Mouse (Mus musculus) thymus, postnatal 10 days (tissue): ENCODE data around the gene Nrp2.

ENCODE experiments used
- DNase-seq, 2 experiments: peaks; one replicate each; pipeline ENCODE4 v3.0.0; 2021; ENCODE audit warnings: low spot score in 2 of 2

Gene Nrp2

GRCm38 (mm10) chr1:62704889-62705516, 1.9 kb downstream of the Nrp2 start:
- DNase-seq = no peak

GRCm38 (mm10) chr1:62705517-62705981, 2.5 kb downstream of the Nrp2 start:
- DNase-seq = no peak

GRCm38 (mm10) chr1:62706085-62707021, 3.3 kb downstream of the Nrp2 start:
- DNase-seq = no peak

- DNase-seq = no peak
Observed at GRCm38 (mm10) chr1:62707101-62707912, 4.2 kb downstream of the Nrp2 start.

DNA sequence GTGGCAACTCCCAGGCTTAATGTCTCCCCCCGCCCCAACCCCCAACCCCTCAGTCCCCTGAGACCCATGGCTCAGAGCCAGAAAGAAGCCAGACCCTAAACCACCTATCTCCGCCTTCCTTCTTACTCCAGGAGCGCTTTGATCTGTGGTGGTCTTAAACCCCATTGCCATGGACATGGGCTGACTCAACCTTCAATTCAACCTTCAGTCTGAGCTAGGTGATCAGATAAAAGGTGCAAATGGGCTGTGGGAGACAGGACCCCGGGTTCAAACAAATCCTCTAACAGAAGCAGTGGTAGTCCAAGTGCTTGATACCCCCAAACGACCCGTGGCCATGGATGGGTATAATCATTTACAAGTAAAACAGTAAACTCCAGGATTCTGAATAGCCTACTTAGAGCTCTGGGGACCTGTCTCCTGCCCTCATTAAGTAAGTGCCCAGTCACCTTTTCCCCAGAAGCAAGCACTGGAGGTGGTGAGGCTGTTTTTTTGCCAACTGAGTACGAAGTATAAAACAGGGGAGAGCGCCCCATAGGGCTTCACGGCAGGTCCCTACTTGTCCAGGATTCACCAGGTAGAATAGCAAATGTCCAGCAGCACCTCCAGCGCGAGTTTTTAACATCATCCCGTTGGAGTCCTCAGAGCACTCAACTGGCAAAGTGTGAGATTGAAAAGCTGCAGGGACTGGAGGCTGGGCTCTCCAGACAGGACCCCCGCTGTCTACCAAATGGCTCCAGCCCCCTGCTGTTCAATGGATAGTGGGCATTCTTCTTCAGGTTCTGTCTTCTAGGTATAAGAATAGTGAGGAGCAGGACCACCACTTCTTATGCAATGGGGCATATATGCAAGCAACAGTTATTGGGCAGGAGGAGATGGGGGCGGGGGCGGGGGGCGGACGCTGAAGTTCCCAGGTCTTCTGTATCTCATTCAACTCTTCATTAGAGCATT, 5.1 kb downstream of the Nrp2 start:
- no peak for DNase-seq

- DNase-seq = no peak
Observed at GRCm38 (mm10) chr1:62709770-62710335, 6.8 kb downstream of the Nrp2 start.

- no peak for DNase-seq
Observed at GRCm38 (mm10) chr1:62713021-62713676, 10.1 kb downstream of the Nrp2 start.

- DNase-seq = no peak
Observed at GRCm38 (mm10) chr1:62715004-62715403, 11.9 kb downstream of the Nrp2 start.

GRCm38 (mm10) chr1:62715692-62716091, 12.6 kb downstream of the Nrp2 start:
- no peak for DNase-seq

GRCm38 (mm10) chr1:62716836-62717478, 13.9 kb downstream of the Nrp2 start:
- DNase-seq = no peak

DNA sequence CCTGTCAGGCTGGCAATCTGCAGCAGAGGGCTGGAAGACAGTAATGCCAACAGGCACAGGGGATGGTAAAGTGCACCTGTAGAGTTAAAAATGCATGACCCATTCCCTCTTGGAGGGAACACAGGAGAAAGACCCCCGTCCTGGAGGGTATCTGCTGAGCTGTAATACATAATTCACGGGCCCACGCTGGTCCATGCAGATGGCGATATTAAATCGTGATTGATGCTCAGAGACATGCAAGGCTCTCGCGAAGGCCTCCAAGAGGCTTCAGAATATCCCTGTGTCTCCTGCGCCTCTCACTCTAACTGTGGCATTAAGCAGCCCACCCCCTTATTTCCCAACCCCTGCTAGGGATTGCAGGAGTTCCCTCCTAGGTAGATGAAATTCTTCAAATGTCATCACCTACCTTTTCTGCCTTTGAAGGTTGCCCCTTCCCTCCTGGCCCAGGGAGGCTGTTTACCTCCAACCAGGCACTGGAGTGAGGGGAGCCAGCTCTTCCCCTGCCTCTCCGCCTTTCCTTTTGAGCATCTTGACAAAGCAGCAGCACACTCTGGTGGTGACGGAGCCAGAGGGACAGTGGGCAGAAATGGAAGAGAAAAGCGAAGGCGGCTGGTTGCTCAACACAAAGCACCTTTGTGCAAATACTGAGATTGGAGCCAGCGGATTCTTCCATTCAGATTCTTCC, 14.6 kb downstream of the Nrp2 start:
- no peak for DNase-seq

GRCm38 (mm10) chr1:62718237-62718571, 15.1 kb downstream of the Nrp2 start:
- DNase-seq = no peak

- no peak for DNase-seq
Observed at GRCm38 (mm10) chr1:62718750-62719149, 15.7 kb downstream of the Nrp2 start.

DNA sequence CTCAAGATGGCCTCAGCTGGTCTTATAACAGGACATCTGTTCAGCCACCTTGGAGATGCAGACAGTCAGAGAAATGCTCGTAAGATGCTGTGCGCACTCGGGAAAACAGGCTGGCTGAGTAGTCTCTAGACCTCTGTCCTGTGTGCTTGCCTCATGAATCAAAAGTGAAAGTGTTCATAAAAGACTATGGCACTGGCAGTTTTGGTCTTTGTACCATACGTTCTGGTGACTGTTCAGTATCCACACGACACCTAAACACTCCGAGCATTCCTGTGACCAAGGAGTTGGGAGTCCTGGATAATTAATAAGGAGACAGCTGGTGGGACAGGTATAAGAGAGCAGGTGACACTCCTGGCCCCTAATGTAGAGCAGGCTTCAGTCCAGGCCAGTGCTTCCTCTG, 16.7 kb downstream of the Nrp2 start:
- DNase-seq = no peak

DNA sequence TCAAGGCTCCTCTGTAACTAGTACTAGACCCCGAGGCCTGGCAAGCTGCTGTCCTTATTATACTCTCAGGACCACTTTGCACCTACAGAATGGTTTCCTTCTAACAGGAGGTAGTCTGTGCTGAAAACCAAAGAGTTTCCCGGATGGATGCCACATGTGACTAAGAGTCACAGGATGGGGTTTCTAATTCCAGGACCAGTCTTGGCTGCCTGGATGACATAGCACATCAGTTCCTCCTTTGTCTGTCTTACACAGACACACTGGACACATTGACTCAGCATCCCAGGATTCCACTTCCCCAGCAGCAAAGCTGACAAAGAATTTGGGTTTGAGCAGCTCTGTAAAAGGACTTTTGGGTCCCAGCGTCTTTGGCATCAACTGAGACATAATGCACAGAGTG, 17.1 kb downstream of the Nrp2 start:
- no peak for DNase-seq

DNA sequence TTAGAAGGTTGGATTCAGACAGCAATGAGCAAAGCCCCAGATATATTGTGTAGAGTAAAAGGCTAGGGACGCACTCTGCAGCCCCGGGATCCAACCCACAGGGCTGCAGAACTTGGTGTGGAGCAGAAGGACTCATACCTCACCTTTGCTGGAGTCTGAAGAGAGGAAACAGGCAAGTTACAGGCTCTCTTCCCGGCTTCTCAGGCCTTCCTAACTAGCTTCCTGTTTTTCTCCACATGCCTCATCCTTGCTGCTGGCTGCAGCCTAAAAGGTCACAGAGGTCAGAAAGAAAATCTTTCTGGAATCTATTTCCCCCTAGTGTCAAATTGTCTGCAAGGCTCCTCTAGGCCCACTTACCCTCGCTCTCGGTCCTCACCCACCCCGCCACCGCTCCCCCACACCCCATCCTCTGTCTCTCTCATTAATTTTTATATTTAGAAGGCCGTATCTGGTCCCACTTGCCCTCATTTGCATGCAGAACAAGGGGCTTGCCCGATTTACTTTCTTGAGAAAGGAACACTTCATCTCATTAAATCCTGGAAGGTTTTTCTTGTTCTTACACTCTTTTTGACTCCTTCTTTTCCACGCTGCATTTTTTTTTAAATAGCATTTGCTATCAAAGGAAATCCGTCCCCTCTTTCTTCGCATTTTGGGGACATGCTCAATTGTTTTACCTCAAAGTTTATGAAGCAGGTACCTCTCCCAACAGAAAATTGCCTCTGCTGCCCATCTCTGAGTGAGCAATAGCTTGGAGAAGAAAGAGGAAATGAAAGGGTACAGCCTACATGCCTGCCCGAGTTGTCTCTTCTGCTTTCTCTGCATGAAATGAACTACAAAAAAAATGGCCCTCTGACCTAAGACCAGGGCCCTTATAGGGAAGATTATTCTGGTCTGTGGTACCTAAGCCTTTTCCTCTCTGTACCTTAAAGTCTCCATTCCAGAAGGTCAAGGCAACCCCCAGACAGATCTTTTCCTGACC, 17.9 kb downstream of the Nrp2 start:
- no peak for DNase-seq

GRCm38 (mm10) chr1:62721706-62722187, 18.7 kb downstream of the Nrp2 start:
- DNase-seq = no peak

DNA sequence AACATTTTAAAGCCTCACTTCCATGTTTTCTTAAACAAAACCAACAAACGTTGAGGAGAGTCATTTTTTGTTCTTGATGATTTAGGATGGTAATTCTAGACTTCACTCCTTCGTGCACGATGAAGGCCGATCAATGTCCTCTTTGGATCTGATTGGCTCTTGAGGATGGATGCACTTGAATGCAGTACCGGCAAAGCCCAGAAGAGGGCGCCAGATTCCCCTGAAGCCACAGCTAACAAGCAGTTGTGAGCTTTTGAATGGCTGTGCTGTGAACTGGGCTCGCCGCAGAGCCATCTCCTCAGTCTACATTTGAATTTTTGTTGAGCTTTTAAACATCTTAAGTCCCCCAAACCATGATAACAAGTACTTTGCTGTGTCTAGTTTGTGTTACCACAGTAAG, 19.4 kb downstream of the Nrp2 start:
- DNase-seq = peak in 1 of 2 experiments; percentile 42
